Mouse (Mus musculus) right cerebral cortex, postnatal 25 days (tissue): ENCODE results near the gene AI481877.

Experiments used
- DNase-seq: peaks from one replicate; pipeline ENCODE4 v3.0.0; 2022

AI481877 gene

DNA sequence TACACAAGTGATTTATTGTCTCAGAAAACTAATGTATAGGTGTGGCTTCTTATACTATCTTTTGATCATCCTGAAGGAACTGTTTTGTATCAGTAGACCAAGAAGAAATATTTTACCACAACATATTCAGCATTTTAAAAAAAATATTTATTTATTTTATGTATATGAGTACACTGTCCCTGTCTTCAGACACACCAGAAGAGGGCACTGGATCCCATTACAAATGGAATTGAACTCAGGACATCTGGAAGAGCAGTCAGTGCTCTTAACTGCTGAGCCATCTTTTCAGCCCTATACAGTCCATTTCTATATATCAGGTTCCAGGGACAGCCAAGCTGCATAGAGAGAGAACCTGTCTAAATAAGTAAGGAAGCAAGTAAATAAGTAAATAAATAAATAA, 15.2 kb downstream of the AI481877 start:
- DNase-seq = no peak

DNA sequence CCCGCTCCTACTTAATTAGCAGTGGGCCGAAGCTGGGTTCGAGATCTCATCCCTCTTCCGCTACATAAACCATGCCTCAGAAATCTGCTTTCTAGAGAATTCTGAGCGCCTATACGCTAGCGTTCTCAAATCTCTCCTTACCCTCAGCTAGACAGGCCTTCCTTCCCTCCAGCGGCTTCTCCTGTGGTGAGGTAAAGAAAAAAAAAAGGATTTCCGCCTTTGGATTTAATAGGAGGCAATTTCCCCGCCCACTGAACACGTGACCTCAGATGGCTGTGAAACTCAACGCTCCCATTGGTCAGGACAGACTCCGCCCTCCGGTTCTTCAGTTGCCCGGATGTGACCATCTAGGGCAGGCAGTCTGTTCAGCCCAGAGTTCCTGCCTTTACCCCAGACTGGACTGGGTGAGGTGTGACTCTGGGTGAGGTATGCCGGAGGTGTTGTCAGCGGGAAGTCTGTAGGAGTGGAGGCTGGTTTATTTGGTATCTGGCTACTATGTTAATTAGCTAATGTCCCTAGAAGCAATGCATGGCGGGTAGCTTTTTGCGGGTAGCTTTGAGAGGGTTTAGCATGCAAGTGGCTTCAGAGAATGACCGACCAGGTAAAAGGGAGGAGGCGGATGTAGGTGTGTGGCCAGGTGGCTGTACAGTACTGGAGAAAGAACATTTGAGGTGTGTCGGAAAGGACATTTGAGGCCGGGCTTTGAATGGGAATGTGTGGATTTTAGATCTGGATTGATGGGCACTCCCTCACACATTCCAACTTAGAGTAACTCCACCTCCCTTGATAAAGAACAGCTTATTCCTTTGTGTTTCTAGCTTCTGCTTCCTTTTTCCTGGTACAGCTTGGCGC, 20.9 kb downstream of the AI481877 start:
- no peak for DNase-seq

DNA sequence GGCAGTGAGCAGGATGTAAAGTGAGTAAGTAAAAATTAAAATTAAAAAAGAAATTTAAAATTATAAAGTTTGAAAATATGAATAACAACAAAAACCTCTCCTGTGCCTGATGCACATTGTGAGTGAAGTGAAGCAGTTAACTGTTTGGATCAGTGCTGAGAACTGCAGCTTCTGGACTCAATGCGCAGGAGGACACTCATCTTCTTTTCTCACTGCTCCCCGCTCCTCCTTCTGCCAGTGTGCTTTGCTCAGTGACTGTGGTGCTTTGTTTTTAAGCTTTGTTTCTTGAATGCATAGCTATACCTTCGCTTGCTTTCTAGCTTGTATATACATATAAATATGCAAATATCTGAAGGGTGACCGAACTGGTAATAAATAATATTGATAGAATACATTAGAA, 30.1 kb downstream of the AI481877 start:
- no peak for DNase-seq

DNA sequence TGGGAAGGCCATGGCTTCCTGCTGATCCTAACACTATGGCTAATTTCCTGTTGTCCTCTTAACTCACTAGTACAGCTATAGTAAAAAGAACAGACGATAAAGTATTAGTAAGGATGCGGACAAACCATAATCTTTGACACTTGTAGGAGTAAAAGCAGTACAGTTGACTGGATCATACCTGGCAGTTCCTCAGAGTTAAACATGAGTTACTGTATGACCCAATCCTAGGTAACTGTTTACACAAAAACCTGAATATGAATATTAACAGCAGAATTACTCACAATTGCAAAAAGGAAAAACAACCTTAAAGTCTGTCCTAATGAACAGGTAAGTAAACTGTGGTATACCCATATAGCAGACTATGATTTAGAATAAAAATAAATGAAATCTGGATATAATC, 30.9 kb downstream of the AI481877 start:
- DNase-seq = no peak

DNA sequence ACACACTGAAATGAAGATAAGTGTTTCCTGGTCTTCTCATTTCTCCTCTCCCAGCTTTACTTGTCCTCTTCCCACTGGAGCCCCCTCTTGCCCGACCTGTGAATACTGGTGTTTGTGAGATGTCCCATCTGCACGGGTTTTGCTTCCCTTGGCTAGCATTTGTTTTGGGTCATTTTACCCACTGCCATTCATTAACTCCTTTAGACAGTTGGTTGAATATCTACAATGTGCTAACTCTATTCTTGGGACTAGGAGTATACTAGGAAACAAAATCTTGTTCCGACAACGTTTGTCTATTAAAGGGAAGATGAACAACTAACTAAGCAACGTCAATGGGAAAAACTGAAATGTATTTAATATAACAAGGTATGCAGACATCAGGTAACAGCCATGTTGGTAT, 32.1 kb downstream of the AI481877 start:
- DNase-seq = no peak

DNA sequence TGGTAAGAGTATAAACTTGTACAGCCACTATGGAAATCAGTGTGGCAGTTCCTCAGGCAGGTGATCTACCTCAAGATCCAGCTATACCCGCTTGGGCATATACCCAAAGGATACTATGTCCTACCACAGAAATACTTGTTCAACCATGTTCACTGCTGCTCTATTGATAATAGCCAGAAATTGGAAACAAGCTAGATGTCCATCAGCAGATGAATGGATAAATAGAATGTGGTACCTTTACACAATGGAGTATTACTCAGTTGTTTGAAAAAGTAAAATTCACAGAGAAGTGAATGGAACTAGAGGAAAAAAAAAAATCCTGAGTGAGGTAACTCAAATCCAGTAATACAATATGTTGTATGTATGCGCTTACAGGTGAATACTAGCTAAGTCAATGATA, 34.6 kb downstream of the AI481877 start:
- no peak for DNase-seq

DNA sequence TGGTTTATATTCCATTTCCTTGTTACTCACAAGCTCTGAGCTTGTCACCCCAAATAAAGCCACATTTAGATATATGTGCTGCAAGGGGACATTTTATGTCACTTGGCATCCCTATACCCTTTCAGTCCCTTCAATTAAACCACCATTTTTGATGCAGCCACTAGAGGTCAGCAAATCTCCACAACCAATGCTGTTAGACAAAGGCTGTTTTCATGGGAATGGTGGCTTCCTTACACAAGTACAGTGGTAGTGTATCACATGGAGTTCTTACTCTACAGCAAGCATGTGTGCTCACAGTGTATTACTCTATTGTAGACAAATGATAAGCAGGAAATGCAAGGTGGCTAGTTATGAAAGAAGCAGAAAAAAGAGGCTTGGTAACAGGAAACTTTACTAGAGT, 42.4 kb downstream of the AI481877 start:
- DNase-seq = peak; percentile 57

DNA sequence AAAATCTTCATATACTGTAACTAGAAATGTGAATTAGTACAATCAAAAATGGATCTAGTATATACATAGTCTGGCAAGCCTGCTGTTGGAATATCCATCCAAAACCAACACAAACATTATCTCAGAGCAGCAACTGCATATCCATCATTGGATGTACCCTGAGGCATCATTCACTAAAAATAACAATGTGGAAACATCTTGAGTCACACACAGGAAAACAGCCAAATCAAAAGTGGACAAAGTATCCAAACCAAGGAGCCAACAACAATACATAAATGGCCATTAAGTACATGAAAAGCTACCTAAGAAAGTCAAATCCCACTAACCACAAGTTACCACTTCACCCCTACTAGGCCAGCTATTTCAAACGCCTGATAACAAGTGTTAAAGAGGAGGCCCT, 49.4 kb downstream of the AI481877 start:
- no peak for DNase-seq

DNA sequence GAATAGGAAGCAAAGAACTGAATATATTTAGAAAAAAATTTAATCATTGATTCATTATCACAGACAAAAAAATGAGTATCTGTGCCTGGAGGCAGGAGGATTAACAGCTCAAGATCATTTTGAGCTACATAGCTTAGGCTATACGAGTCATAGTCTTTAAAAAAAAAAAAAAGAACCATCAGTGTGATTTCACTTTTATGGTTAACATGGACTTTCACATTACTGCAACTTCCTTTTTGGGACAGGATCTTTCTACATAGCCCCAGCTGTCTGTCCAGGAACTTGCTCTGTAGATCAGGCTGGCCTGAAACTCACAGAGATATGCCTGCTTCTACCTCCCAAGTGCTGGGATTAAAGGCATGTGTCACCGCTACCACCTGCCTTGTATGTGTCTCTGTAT, 55.4 kb downstream of the AI481877 start:
- no peak for DNase-seq

DNA sequence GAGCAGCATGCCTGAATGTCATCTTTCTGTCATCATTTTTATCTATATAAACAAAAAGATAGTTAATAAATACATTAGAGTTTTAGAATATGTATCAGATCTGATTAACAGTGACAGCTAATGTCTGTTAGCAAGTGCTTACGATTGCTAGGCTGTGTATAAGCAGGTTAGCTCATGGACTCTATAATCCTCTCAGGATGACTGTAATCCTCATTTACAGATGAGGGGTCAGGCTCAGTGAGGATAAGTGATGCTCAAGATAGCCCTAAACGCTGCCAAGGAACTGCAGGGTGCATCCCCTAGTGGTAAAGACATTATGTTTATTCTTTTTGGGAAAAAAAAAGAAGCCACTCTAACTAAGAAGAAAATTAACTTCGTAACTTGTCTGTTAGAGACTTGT, 69.5 kb downstream of the AI481877 start:
- no peak for DNase-seq

DNA sequence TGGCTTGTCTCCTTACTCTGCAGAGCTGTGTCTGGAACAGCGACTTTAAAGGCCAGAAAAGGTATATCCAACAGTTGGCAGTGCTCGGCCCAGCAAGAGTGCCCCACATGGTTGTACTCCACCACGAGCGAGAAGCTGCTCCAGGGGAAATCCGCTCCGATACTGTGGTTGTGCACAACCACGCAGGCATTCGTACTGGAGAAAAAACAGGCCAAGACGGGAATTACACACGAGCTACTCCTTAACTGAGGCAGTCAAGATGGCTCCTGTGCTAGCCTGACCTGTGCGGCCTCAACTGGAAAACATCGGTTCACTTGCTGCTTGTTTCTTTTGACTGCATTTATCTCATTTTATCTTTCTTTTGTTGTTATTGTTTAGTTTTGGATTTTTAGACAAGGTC, 76.3 kb downstream of the AI481877 start:
- no peak for DNase-seq

DNA sequence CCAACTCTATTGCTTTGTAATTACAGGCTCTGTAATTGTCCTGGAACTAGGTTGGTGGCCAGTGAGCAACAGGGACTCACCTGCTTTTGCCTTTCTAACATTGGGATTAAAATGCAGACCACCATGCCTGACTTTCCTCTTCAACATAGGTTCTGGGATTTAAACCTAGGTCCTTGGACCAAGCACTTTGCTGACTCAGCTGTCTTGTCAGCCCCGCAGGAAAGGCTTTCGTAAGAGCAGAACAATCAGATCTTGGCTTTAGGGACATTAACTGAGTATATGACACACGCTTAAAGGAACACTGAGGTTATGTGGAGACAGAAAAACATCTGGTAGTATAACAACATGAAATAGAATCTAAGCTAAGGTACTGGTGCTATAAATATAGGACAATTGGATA, 80.9 kb downstream of the AI481877 start:
- DNase-seq = no peak

DNA sequence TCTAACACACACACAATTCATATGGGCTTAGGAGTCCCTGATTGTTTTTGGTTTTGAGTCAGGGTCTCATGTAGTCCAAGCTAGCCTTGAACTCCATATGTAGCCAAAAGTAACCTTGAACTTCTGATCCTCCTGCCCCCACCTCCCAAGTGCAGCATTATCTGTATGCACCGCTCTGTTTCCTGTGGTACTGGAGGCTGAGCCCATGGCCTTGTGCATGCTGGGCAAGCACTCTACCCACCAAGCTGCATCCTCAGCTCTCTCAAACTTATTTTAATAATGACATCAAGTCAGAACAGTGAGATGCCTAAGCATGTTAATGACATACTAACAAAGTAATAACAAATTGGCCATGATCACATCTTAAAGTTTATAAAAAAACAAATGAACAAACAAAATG, 87.7 kb downstream of the AI481877 start:
- DNase-seq = no peak

DNA sequence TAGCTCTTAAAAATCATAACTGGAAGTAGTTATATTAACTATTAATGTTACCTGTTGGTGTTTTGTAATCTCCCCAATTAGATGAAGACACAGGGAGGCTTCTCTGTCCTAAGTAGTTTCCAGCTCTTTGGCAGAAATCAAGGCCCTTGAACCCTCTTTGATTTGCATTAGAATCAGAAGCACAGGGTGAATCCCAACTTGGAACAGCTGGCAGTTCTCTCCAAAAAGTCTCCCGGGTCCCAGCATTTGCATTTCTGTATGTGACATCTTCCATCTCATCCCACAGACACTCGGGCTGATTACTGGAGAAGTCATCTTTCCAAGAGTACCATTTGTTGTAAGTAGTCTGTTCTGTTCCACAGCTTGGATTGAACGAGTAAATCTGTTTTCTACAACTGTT, 91.6 kb downstream of the AI481877 start:
- DNase-seq = no peak

DNA sequence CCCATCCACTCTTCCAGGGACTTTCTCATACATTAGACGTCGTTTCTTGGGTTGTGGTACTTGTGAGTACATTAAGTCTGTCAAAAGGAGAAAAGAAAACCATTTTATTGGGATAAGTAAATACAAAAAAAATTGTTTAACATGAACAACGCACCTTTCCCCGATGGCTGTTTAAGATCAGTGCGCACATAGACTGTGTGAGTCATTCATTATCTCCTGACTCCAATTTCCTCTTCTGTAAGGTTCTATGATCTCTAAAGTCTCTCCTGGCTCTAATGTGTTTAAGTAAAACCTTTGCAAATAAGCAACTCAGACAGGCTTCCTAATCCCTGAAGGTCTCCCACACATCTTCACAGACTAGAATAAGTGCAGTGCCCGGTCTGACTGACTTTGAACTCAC, 94.9 kb downstream of the AI481877 start:
- no peak for DNase-seq

DNA sequence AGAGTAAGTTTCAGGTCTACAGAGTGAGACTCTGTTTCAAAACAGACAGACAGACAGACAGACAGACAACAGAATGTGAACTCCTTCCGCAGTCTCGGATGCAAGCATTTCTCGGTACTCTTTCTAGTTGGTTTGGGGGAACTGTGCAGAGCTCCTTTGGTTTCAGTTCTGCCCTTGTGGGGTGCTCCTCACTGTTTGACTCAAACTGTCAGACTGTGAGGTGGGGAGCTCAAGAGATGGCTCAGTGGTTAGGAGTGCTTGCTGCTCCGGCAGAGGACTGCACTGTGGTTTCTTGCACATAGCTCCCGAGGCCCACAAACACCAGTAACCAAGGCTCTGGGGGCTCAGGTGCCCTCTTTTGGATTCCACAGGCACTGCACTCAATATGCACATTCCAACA, 95.7 kb downstream of the AI481877 start:
- no peak for DNase-seq

DNA sequence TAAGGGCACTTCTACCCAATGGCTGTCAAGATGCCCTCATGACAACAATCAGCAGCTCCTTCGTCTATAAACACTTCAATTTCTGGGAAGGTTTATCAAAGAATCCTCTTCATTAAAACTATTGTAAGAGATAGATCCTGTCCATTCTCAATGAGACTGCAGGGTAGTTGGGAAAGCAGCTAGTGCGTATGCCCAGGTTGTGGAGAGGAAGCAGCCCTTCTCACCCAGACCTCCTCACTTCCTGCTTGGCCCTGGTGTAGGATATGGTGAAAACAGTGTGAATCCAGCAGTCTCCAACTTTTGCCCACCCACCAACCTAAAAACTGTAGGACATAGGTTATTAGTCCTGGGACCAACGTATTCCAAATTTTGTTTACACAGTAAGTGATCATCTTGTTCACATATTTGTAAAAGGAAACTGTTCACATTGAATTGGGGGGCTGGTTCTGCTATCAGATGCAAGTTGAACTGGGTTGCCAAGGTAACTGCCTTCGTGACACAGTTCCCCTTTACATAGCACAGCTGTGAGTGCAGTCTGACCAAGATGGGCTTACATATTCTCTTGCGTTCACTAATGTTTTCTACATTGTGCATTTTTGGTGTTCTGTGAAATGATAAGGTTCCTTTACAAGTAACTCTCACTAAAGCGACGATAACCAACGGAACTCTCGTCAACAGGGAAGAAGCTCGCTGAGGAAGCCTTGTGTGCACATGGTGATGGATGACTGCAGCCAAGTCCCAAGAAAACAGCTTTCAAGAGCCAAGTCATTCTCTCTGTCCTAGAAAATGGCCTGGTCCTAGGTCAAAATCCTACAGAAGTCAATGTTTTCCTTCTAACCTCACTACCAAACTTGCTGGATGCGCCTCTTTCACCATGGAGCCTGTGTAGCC, 98.1 kb downstream of the AI481877 start:
- DNase-seq = no peak

DNA sequence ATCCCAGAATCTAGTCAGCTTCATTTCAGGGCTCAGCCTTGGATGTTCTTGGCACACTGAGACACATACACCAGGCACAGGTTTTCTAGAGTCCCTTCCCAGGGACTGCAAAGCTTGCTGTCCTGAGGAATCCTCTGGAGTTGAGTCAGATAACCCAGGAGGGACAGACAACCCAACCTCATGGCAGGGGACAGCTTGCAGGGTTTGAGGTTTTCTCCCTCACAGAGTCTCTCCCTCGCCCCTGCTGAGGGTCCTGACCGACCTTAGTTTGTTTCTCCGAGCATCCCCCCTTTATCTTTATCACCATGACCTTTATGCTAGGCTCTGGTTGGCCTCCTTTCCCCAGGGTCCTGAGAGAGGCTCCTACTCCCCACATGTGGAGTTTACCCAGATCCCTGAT, 101.3 kb downstream of the AI481877 start:
- no peak for DNase-seq

DNA sequence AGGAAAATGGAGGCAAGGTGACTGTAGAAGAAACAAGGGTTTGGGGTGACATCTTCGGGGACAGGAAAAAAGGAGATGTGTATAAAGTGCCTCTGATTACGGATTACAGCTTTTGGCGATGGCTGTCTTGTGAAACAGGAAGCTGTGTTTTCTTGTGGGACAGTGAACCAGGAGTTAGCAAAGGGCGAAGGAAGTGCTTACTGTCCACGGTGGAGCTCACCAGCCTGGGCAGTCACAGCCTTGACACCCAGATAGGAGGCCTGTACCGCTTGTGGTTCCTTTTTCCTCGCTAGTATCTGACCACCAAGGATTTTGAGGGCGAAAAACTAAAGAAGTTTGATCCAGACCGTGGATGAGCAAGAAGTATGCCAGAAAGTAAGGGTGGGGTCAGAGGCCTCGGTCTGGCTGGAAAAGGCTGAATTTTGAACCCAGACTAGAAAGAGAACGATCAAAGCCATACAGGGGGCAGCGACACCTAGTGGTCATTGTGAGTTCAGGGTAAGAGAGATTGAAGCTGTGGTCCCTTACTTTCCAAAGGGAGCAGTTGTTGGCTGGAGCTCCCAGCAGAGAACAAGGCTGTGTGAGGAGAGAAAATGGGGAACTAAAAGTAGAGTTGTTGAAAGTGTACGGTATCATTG, 102.2 kb downstream of the AI481877 start:
- DNase-seq = peak; percentile 68

DNA sequence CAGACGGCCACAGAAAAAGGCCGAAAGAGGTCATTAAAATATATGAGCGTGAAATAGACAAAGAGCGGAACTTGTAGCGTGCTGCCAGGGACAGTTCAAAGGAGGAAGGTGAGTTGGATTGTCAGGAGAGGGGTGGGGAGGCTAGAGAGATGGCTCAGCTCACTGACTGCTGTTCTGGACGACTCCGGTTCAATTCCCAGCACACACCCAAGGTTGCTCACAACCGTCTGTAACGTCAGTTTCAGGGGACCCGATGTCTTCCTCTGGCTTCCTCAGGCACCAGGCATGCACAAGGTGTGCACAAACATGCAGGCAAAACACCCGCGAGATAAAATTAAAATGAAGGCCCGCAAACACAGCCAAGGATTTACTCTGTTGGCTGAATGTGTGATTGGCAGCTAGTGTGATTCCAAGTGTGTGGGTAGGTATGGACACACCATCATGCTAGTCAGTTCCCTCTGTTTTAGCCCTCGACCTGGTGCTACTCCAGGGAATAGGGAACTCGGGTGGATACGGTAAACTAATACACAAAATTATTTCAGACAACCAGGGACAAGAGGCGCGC, 102.9 kb downstream of the AI481877 start:
- peak; percentile 16 for DNase-seq

DNA sequence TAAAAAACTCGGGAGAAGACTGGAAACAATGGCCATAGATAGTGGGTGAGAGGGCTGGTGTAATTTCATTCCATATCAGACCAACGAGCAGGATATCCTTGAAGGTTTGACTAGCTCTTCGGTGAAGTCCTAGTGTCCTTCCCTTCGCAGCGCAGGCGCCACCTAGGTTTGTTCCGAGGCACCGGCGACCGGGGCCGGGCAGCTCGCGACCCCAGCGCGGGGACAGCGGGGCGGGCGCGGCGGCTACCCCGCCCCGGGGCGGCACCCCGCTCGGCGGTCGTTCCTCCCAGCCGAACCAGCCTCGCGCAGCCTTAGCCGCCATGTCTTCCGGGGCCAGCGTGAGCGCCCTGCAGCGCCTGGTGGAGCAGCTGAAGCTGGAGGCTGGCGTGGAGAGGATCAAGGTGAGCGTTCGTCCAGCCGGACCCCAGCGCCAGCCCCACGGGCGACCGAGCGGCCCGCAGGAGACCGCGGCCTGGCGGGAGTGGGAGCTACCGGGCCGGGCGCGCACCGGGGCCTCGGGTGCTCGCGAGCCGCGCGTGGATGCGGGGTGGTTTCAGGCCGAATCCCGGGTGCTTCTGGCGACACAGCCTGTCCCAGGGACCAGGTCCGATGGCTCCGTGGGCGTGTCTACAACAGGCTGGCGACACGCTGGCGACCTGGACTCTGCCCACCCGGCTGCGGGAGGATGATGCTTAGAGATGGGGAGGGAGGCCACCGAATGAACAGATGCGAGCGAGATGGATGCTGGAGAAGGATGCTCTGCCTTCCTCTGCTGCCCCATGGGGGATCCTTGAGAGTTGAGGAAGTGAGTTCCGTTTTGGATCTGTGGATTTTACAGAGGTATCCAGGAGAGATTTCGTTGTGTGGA, 103.6 kb downstream of the AI481877 start, which contains the start of gene Gng10:
TSS of gene Gng10 (plus strand) at position 171 of the 868 bp plus-strand sequence.
- DNase-seq = peak; percentile 85

DNA sequence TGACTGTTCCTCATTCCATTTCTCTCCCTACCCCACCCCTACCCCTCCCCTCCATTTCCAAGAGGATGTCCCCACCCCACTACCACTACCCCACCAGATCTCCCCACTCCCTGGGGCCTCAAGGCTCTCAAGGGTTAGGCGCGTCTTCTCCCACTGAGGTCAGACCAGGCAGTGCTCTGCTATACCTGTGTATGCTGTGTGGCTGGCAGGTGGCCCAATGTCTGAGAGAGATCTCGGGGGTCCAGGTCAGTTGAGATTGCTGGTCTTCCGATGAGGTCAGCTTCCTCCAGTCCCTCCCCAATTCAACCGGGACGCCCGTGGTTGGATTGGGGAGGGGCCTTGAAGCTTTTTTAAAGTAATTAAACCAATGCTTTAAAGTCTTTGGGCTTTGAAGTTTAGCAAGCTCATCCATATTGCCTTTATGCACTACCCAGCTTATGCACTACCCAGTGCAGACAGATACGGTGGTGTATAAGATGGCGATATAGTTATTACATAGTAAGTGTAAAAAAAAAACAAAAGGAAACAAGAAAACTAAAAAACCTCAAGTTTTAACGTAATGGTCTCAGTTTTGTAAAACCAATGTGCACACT, 104.4 kb downstream of the AI481877 start:
- DNase-seq = no peak
